Mouse (Mus musculus) erythroblast, embryonic 14.5 days (primary cell): ENCODE data around the gene Lmbrd2.

ENCODE experiments used
- GATA1 ChIP-seq: IDR thresholded peaks from 2 replicates; pipeline ENCODE4 v1.6.1; 2012; ENCODE audit warnings: low read length, inconsistent platforms, mixed read lengths
- TAL1 ChIP-seq: IDR thresholded peaks from 3 replicates; pipeline ENCODE4 v1.6.1; 2012; ENCODE audit warnings: low read length, inconsistent platforms, mixed read lengths

- TF ChIP-seq GATA1 (no peak), TAL1 (no peak)
These were observed 20.3 kb upstream of the Lmbrd2 start for GRCm38 (mm10) chr15:9120081-9120480.
